Mouse (Mus musculus) heart, postnatal 0 days (tissue): Measurements from ENCODE around the gene Dennd5a.

Source experiments
- CTCF ChIP-seq: IDR thresholded peaks from 2 replicates; pipeline ENCODE4 v1.5.1; 2016; ENCODE audit warnings: antibody characterized with exemption, control low read depth, low read depth
- EP300 ChIP-seq: IDR thresholded peaks from 2 replicates; pipeline ENCODE4 v1.6.1; 2016; ENCODE audit warnings: antibody characterized with exemption, low read depth

- TF ChIP-seq CTCF (no peak), EP300 (no peak)
Measured at GRCm38 (mm10) chr7:109922889-109923288, 37.4 kb downstream of the Dennd5a start.
